Mouse (Mus musculus) hindbrain, postnatal 0 days (tissue): ENCODE measurements around the gene Alox12e. TPM values are rescaled to one million over a fixed set of nuclear protein-coding genes. Genes with fewer than 3 reads are reported as not detected.

Experiments used
- ATAC-seq: fragments of 200-750 bp; cut with Nextera tagmentation; 2 replicates; pipeline ENCODE4 v1.8.0; 2017; ENCODE audit warnings: mild to moderate bottlenecking, moderate TSS enrichment, moderate library complexity
- DNase-seq: peaks from one replicate; pipeline ENCODE4 v3.0.0-alpha.2; 2015; ENCODE audit warnings: low spot score
- H3K27ac ChIP-seq: fragments of 300-500 bp; sonication (generic); 2 replicates; pipeline ENCODE4 v1.5.1; 2014; ENCODE audit warnings: mild to moderate bottlenecking
- H3K27me3 ChIP-seq: fragments of 300-500 bp; sonication (generic); 2 replicates; pipeline ENCODE4 v1.6.1; 2014; ENCODE audit warnings: low read length, mixed read lengths; ENCODE audit not compliant: insufficient read depth
- H3K36me3 ChIP-seq: fragments of 300-500 bp; sonication (generic); 2 replicates; pipeline ENCODE4 v1.6.1; 2014; ENCODE audit warnings: low read length, mixed read lengths; ENCODE audit not compliant: insufficient read depth
- H3K4me1 ChIP-seq: fragments of 300-500 bp; sonication (generic); 2 replicates; pipeline ENCODE4 v1.6.1; 2014; ENCODE audit warnings: antibody characterized with exemption, low read length, mixed read lengths; ENCODE audit not compliant: insufficient read depth
- H3K4me2 ChIP-seq: fragments of 300-500 bp; sonication (generic); 2 replicates; pipeline ENCODE4 v1.6.1; 2014; ENCODE audit warnings: low read depth, mild to moderate bottlenecking, low read length, moderate library complexity, mixed read lengths
- H3K4me3 ChIP-seq: fragments of 300-500 bp; sonication (generic); 2 replicates; pipeline ENCODE4 v1.5.1; 2014; ENCODE audit warnings: low read length
- H3K9ac ChIP-seq: fragments of 300-500 bp; sonication (generic); replicated peaks from 2 replicates; pipeline ENCODE4 v1.6.1; 2014; ENCODE audit warnings: mild to moderate bottlenecking, low read length, moderate library complexity, mixed read lengths
- H3K9me3 ChIP-seq: fragments of 300-500 bp; sonication (generic); 2 replicates; pipeline ENCODE4 v1.6.1; 2016; ENCODE audit warnings: low read length, mixed read lengths
- CTCF ChIP-seq: IDR thresholded peaks from 2 replicates; pipeline ENCODE4 v1.5.1; 2016; ENCODE audit warnings: antibody characterized with exemption, control low read depth, low read depth
- WGBS: fragments of 180-500 bp; shearing (Covaris S2); extraction: QIAGEN DNeasy Blood & Tissue Kit; methylation state at CpG from one replicate; pipeline ENCODE4 v1.1.7; 2014; 5-methylcytosine and 5-hydroxymethylcytosine counted together
- polyA plus RNA-seq: library from polyadenylated mRNA; unstranded; fragments of >200 nt; fragmentation: Nextera tagmentation; extraction: Ambion mirVana; gene quantifications from 2 replicates; pipeline ENCODE4 v1.2.1, GENCODE M21; 2015
- total RNA-seq: library from RNA; depleted of rRNA; stranded (reverse); fragments of >200 nt; gene quantifications from 2 replicates; pipeline ENCODE4 v1.2.3, GENCODE M21; 2014

Gene Alox12e
- total and polyA plus RNA-seq, 2 experiments from 2014 or later = 0.09 TPM; not detected in 1

GRCm38 (mm10) chr11:70291235-70291634 lies 31.2 kb downstream of the Alox12e start:
- Histone ChIP-seq H3K27ac (no peak overlapping the region), H3K9me3 (no peaks in the 10 kb centered on the region), H3K4me2 (no peak overlapping the region), H3K36me3 (no peaks in the 10 kb centered on the region), H3K4me3 (no peak overlapping the region), H3K27me3 (no peaks in the 10 kb centered on the region), H3K4me1 (no peaks in the 10 kb centered on the region), H3K9ac (no peak overlapping the region)
- DNase-seq (no peak), ATAC-seq (no peak)
- 88% methylated on average over 6 of the region's 6 CpGs for WGBS
- TF ChIP-seq CTCF = no peak

GRCm38 (mm10) chr11:70289236-70289635 lies 33.2 kb downstream of the Alox12e start:
- Histone ChIP-seq H3K9me3 (no peaks in the 10 kb centered on the region), H3K4me2 (no peak overlapping the region), H3K36me3 (no peaks in the 10 kb centered on the region), H3K27ac (0 out of 2 replicates have a peak overlapping the region, but pooled peaks have one; percentile 21), H3K4me3 (no peak overlapping the region), H3K4me1 (no peaks in the 10 kb centered on the region), H3K9ac (no peak overlapping the region), H3K27me3 (no peaks in the 10 kb centered on the region)
- peak; percentile 10 for DNase-seq
- WGBS = 29% methylated on average over 6 of the region's 6 CpGs
- no peak for TF ChIP-seq CTCF
- ATAC-seq = no peak

- Histone ChIP-seq H3K4me2 (no peak overlapping the region), H3K27me3 (no peaks in the 10 kb centered on the region), H3K4me1 (no peaks in the 10 kb centered on the region), H3K9me3 (no peaks in the 10 kb centered on the region), H3K4me3 (no peak overlapping the region), H3K9ac (no peak overlapping the region), H3K27ac (no peak overlapping the region), H3K36me3 (no peaks in the 10 kb centered on the region)
- WGBS = 83% methylated on average over 10 of the region's 10 CpGs
- TF ChIP-seq CTCF = no peak
- DNase-seq = no peak
- ATAC-seq = no peak
Observed at GRCm38 (mm10) chr11:70288102-70288501, 34.3 kb downstream of the Alox12e start.

GRCm38 (mm10) chr11:70285686-70286085 lies 36.7 kb downstream of the Alox12e start:
- no peaks in the 10 kb centered on the region for H3K36me3 ChIP-seq
- ATAC-seq (no peak), DNase-seq (no peak)
- H3K9ac ChIP-seq = no peak overlapping the region
- H3K9me3 ChIP-seq = no peaks in the 10 kb centered on the region
- no peak overlapping the region for H3K27ac ChIP-seq
- no peak for TF ChIP-seq CTCF
- no peaks in the 10 kb centered on the region for H3K27me3 ChIP-seq
- no peak overlapping the region for H3K4me3 ChIP-seq
- no peaks in the 10 kb centered on the region for H3K4me1 ChIP-seq
- no peak overlapping the region for H3K4me2 ChIP-seq
- 85% methylated on average over 5 of the region's 5 CpGs for WGBS

- H3K36me3 ChIP-seq = no peaks in the 10 kb centered on the region
- no peak overlapping the region for H3K4me2 ChIP-seq
- H3K9ac ChIP-seq = no peak overlapping the region
- H3K4me3 ChIP-seq = no peak overlapping the region
- DNase-seq (peak; percentile 26), ATAC-seq (no peak)
- 77% methylated on average over 3 of the region's 3 CpGs for whole genome bisulfite sequencing
- H3K4me1 ChIP-seq = no peaks in the 10 kb centered on the region
- no peak for TF ChIP-seq CTCF
- H3K9me3 ChIP-seq = no peaks in the 10 kb centered on the region
- H3K27me3 ChIP-seq = no peaks in the 10 kb centered on the region
- H3K27ac ChIP-seq = no peak overlapping the region
Observed at GRCm38 (mm10) chr11:70284757-70285156, 37.7 kb downstream of the Alox12e start.

GRCm38 (mm10) chr11:70283666-70284065 lies 38.8 kb downstream of the Alox12e start:
- WGBS = 92% methylated on average over 4 of the region's 4 CpGs

GRCm38 (mm10) chr11:70280441-70280840 lies 42.0 kb downstream of the Alox12e start:
- ATAC-seq (no peak), DNase-seq (peak; percentile 11)
- Histone ChIP-seq H3K4me2 (no peak overlapping the region), H3K4me1 (no peaks in the 10 kb centered on the region), H3K27ac (no peak overlapping the region), H3K4me3 (no peak overlapping the region), H3K9me3 (no peaks in the 10 kb centered on the region), H3K36me3 (no peaks in the 10 kb centered on the region), H3K27me3 (no peaks in the 10 kb centered on the region), H3K9ac (no peak overlapping the region)
- no peak for TF ChIP-seq CTCF
- WGBS = 68% methylated on average over 3 of the region's 3 CpGs

More at GRCm38 (mm10) chr11:70283666-70284065, 38.8 kb downstream of the Alox12e start:
- Histone ChIP-seq H3K4me2 (no peak overlapping the region), H3K27ac (no peak overlapping the region), H3K4me1 (no peaks in the 10 kb centered on the region), H3K36me3 (no peaks in the 10 kb centered on the region), H3K4me3 (no peak overlapping the region), H3K9ac (no peak overlapping the region), H3K9me3 (no peaks in the 10 kb centered on the region), H3K27me3 (no peaks in the 10 kb centered on the region)
- ATAC-seq (no peak), DNase-seq (no peak)
- TF ChIP-seq CTCF = no peak
